Mouse (Mus musculus): ENCODE measurements around the gene Pknox2.

Gene Pknox2

GRCm38 (mm10) chr9:36873796-36874195, 273.4 kb downstream of the Pknox2 start:
- DNase-seq, result no peak

DNA sequence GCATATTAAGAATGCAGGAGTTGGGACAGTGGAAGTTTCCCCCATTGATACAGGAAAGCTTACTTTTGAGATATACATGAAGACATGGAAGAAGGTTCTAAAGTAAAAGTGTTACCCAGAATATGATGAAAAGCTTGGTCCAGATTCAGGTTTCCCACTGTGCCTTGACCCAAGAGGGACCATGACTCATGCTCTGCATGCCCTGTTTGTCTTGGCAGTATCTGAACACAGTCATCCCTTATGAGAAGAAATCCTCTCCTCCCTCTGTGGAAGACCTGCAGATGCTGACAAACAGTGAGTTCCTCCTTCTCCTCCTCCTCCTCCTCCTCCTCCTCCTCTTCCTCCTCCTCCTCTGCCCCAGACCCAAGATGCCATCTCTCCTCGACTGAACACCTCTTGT, 276.9 kb downstream of the Pknox2 start:
- no peak for DNase-seq

GRCm38 (mm10) chr9:36868662-36869061, 278.5 kb downstream of the Pknox2 start:
- DNase-seq, result no peak

DNA sequence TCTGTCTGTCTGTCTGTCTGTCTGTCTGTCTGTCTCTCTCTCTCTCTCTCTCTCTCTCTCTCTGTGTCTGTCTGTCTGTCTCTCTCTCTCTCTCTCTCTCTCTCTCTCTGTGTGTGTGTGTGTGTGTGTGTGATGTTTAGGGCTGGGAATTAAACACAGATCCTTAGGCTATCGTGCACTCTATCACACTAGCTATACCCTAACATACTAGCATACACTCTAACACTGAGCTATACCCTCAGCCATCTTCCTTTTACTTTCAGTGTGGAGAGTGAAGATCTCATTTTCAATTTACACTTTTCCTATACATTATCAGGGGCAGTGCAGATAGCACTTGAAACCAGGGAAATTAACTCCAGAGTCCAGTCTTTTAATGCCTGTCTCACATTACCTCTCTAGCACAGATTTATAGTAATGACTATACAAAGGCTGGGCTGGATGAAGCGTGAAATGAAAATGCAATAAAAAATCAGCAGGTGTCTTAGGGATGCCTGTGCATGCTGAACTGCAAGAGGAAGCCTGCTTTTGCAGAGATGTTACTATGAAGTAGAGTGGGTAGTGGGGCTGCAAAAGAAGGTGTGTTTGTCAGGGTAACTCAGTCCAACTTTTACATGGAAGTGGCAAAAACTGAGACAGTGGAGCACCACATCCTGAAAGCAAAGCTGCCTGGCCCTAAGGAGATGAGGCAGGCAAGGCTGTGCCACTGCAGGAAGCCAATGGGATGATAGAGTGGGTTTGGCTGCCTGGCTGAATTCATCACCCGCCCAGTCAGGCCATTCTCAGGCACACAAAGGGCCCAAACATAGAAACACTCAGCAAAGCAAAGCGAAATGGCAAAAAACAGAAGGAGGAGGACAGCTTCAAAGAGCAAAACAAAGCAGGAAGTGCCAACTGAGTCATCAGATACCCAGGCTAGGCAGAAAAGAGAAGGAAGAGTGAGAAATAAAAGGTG, 282.1 kb downstream of the Pknox2 start:
- no peak for DNase-seq

DNA sequence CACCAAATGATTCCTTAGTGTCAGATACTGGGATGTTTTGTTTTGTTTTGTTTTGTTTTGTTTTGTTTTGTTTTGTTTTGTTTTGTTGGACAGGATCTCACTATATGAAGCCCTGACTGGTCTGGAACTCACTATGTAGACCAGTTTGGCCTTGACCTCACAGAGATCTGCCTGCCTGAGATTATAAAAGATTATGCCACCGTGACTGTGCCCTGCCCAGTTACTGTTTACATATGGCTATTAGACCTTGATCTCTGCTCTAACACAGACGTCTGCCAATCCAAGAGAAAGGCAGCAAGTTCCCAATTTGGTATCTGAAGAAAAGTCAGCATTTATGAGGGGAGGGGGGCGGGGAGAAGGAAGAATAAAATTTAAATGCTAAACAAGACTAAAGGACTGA, 283.5 kb downstream of the Pknox2 start:
- no peak for DNase-seq

- no peak for DNase-seq
Measured at GRCm38 (mm10) chr9:36862576-36862975, 284.6 kb downstream of the Pknox2 start.

DNA sequence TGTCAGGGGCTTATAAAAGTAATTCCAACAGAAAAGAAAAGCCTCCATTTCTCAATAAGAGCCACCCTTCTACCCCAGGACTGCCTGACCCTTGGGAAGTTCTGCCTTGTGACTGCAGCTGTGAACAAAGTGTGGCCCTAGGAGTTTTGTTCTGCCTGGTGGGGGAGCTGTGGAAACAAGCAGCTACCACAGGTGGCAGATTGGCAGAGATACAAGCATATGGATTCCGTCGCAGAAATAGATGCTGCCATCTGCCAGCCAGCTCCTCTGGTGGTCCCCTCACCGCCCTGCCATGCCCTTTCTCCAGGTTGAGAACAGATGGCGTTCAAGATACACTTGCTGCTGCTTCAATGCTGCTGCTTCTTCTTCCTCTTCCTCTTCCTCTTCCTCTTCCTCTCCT, 288.5 kb downstream of the Pknox2 start:
- peak; percentile 61 for DNase-seq

- peak; percentile 26 for DNase-seq
Measured at GRCm38 (mm10) chr9:36857476-36858117, 289.6 kb downstream of the Pknox2 start.

GRCm38 (mm10) chr9:36856351-36856750, 290.9 kb downstream of the Pknox2 start:
- no peak for DNase-seq

DNA sequence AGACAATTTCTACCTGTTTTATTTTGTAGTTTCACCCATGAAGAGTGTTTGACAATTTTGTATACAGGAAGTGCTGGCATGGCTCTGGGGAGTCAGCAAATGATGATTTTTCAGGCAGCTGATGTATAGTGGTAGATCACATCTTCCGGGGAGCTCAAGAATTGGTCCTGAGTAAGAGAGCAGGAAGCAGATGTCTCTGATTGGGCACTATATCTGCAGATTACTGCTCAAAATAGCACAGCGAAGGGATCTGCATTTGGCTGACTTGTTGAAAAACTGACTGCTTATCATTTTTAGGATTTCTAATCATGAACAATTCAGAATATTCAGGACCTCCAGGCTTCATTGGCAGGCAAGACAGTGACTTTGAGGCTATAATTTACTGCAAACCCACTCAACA, 295.0 kb downstream of the Pknox2 start:
- DNase-seq, result no peak

DNA sequence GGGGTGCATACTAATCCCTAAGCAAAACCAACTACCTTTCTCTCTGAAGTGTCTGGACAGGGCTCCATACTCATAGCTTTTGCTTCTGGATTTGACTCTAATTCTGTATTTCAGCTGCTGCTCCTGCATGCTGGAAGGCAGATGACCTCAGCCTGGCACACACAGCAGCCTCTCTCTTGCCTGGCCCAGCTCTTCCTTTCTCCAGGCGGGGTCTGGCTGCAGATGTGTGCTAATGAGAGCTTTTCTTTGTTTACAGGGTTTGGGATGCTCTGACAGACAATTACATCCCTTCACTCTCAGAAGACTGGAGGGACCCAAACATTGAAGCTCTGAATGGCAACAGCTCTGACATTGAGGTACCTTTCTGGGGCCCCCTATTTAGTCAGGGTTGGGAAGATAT, 297.1 kb downstream of the Pknox2 start:
- peak; percentile 49 for DNase-seq

DNA sequence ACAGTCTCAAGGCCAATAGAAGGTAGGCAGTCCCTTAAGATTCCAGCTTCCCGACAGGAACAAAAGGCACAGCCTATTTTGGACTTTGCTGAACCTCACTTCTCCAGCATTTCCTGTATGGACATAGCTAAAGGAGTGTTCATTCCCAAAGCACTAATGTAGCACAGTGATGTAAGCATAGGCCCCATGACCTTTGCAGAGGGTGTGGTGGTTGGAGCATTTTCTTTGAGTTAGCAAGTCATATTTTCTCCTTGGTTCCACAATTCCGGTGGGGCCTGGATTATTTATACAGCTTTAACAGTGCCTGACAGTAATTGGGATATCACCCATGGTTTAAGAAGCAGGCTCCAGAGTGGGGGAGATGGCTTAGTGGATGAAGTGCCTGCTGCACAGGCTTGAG, 298.5 kb downstream of the Pknox2 start:
- no peak for DNase-seq

GRCm38 (mm10) chr9:36846346-36846745, 300.9 kb downstream of the Pknox2 start:
- DNase-seq, result peak; percentile 61

Data from retina, postnatal 1 day (tissue).